Mouse (Mus musculus) hematopoietic multipotent progenitor cell, adult 10-12 weeks (in vitro differentiated cells): ENCODE measurements around the gene Tecr. TPM values are rescaled to one million over a fixed set of nuclear protein-coding genes. Genes with fewer than 3 reads are reported as not detected.

Source experiments
- polyA plus RNA-seq: library from polyadenylated mRNA; stranded (reverse); fragments of >175 nt; gene quantifications from 2 replicates; pipeline ENCODE4 v1.2.3, GENCODE M21; 2012; ENCODE audit warnings: low replicate concordance

The Tecr gene
- 112 and 259 TPM in 2 replicates for polyA plus RNA-seq

DNA sequence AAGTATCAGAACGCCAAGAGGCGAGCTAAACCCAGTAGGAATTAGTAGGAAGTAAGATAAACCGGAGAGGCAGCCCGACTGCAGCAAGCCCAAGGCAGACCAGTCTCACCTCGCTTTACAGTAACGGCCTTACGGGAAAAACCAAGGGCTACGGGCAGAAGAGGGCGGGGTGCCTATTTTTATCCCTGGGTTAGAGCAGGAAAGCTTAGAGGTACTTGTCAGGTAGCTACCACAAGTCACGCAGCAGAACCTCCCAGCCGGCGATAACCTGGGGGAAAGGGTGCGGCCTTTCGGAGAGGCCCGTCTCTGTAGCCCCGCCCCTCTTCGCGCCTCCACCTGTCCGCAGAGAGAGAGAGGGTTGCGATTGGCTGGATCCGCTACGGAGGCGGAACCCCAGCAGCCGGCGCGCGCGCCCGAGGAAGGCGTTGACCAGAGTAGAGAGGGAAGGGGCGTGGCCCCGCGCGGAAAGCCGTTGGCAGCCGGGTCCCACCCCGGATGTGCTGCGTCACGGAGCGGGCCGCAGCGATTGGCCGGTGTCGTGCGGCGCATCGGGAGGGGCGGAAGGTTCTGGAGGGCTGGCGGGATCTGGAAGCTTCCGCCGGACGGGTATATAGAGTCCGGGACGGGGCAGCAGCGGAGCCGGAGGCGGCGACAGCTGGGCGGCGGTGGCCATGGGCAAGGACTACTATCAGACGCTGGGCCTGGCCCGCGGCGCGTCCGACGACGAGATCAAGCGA, at the start of gene Tecr, which contains the start of gene Dnajb1:
TSS of gene Tecr (minus strand) at position 311 of the 737 bp plus-strand sequence.
TSS of gene Dnajb1 (plus strand) at position 533 of the 737 bp plus-strand sequence.

GRCm38 (mm10) chr8:83652030-83652743, 44.4 kb upstream of the Tecr start, which contains the start of gene Gipc1:
TSS of gene Gipc1 (plus strand) at chr8:83652677.

GRCm38 (mm10) chr8:83566469-83567395, 41.0 kb downstream of the Tecr start, which contains the start of gene Ndufb7:
TSS of gene Ndufb7 (plus strand) at chr8:83566671.

DNA sequence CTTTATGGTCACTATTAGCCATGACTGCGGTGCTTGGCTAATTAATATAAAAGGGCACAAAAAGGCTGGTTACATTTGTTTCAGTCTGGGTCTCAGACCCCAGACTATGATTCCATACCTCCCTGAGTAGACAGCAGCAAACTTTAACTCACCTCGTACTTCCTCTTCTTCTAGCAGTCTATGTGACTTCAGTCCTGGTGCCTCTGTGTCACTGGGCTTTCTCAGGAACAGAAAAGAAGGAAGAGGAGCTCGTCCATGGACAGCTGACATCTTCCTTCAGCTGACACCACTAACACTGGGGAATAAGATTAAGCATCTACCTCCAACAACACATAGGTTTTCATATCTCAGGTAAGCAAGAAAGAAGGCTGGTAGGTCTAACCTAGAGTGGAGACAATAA, 72.0 kb downstream of the Tecr start, which contains the start of gene Olfr370:
TSS of gene Olfr370 (plus strand) at position 45 of the 400 bp plus-strand sequence.

Other genes starting within 250 kb of the Tecr start
- gene Clgn, start 218.1 kb downstream of the Tecr start, polyA plus RNA-seq: not detected in 2 replicates
- gene Scoc, start 149.6 kb downstream of the Tecr start, polyA plus RNA-seq: 0.20 and 2.9 TPM in 2 replicates
- not detected in 2 replicates for gene Olfr370, start 72.2 kb downstream of the Tecr start, polyA plus RNA-seq
- 165 and 204 TPM in 2 replicates for gene Ndufb7, start 41.3 kb downstream of the Tecr start, polyA plus RNA-seq
- 29.2 and 42.1 TPM in 2 replicates for gene Dnajb1, start 222 bp upstream of the Tecr start, polyA plus RNA-seq
- gene Gipc1, start 44.7 kb upstream of the Tecr start, polyA plus RNA-seq: 48.3 and 62.7 TPM in 2 replicates
- gene Ptger1, start 58.7 kb upstream of the Tecr start, polyA plus RNA-seq: 0.23 and 0.43 TPM in 2 replicates
- 211 and 329 TPM in 2 replicates for gene Pkn1, start 91.2 kb upstream of the Tecr start, polyA plus RNA-seq
- 10.1 and 20.1 TPM in 2 replicates for gene Ddx39, start 107.2 kb upstream of the Tecr start, polyA plus RNA-seq
- 194 and 396 TPM in 2 replicates for gene Adgre5, start 133.4 kb upstream of the Tecr start, polyA plus RNA-seq